ENCODE assay signal across 14 mouse cellular contexts in the genomic region with DNA sequence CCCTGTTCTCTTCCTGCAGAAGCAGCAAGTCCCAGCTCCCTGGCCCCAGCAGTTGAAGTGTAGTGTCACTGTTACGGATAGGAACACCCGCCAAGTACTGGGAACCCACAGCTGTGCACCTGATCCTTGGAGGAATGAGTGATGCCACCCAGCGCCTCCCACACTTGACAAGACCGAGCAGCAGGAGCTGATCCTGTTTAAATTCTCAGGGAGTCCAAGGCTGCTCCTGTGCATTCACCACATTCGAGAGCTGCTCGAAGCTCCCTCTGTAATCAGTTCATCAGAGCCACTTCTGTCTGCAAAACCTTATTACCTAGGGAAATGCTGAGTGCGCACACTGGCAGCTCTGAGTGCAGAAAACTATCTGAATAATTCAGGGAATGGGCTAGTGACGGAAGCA.
DNase-seq lines count a peak whose midpoint lies in the region; ATAC-seq lines count a peak whose summit lies in the region.
"Had no signal": no experiment of that assay in that cellular context is flagged by ENCODE, and none has a peak within 500 bp of the region (broad histone marks: within the 10 kb centered on the region; RNA-seq: fewer than 3 reads in every experiment).

No protein-coding gene starts in this region.

- H3K36me3 ChIP-seq in forebrain, embryonic 10.5 days (replicated peaks): no peaks in the 10 kb centered on the region
- H3K36me3 ChIP-seq in forebrain, embryonic 14.5 days (ENCODE audit: control insufficient read depth, insufficient read depth, low read length): no peaks in the 10 kb centered on the region
- H3K36me3 ChIP-seq in lung, embryonic 16.5 days (ENCODE audit: control insufficient read depth, insufficient read depth, low read length): no peaks in the 10 kb centered on the region
- H3K36me3 ChIP-seq in hindbrain, embryonic 13.5 days: no peaks in the 10 kb centered on the region
- H3K36me3 ChIP-seq in neural tube, embryonic 13.5 days: no peaks in the 10 kb centered on the region
- H3K36me3 ChIP-seq in embryonic facial prominence, embryonic 10.5 days (replicated peaks): no peaks in the 10 kb centered on the region
- H3K36me3 ChIP-seq: heart, embryonic 15.5 days had no signal

- no peaks in the 10 kb centered on the region for H3K9me3 ChIP-seq in forebrain, embryonic 10.5 days
- H3K9me3 ChIP-seq in forebrain, embryonic 14.5 days (replicated peaks; ENCODE audit: control insufficient read depth, low read length): no peaks in the 10 kb centered on the region
- no peaks in the 10 kb centered on the region for H3K9me3 ChIP-seq in lung, embryonic 16.5 days (ENCODE audit: control insufficient read depth, low read length)
- no peaks in the 10 kb centered on the region for H3K9me3 ChIP-seq in hindbrain, embryonic 13.5 days
- no peaks in the 10 kb centered on the region for H3K9me3 ChIP-seq in neural tube, embryonic 13.5 days
- H3K9me3 ChIP-seq in embryonic facial prominence, embryonic 10.5 days: no peaks in the 10 kb centered on the region
- H3K9me3 ChIP-seq: heart, embryonic 15.5 days had no signal

- H3K4me2 ChIP-seq in forebrain, embryonic 14.5 days (ENCODE audit: low read length): no peak overlapping the region
- H3K4me2 ChIP-seq in lung, embryonic 16.5 days (ENCODE audit: low read depth, low read length): no peak overlapping the region
- no peak overlapping the region for H3K4me2 ChIP-seq in hindbrain, embryonic 13.5 days
- H3K4me2 ChIP-seq in neural tube, embryonic 13.5 days: no peak overlapping the region
- H3K4me2 ChIP-seq: heart, embryonic 15.5 days had no signal

- peaks cover 67% of the 10 kb centered on the region for H3K4me1 ChIP-seq in forebrain, embryonic 10.5 days
- H3K4me1 ChIP-seq in forebrain, embryonic 14.5 days (ENCODE audit: control insufficient read depth, insufficient read depth, low read length): peaks cover 23% of the 10 kb centered on the region
- H3K4me1 ChIP-seq in lung, embryonic 16.5 days (replicated peaks; ENCODE audit: control insufficient read depth, insufficient read depth, low read length): peaks cover 15% of the 10 kb centered on the region
- H3K4me1 ChIP-seq in hindbrain, embryonic 13.5 days (replicated peaks): peaks cover 69% of the 10 kb centered on the region
- peaks cover 72% of the 10 kb centered on the region for H3K4me1 ChIP-seq in neural tube, embryonic 13.5 days (replicated peaks)
- H3K4me1 ChIP-seq in embryonic facial prominence, embryonic 10.5 days: peaks cover 56% of the 10 kb centered on the region

- ATAC-seq in forebrain, embryonic 14.5 days: no peak
- peak; percentile 55; the same call in 1 of the 2 replicates for ATAC-seq in lung, embryonic 16.5 days (ENCODE audit: low read depth)
- ATAC-seq in hindbrain, embryonic 13.5 days (ENCODE audit: low FRiP score): no peak
- ATAC-seq in neural tube, embryonic 13.5 days (ENCODE audit: low read depth): peak; percentile 17; the same call in 1 of the 2 replicates

- no peak overlapping the region for H3K4me3 ChIP-seq in forebrain, embryonic 10.5 days
- no peak overlapping the region for H3K4me3 ChIP-seq in forebrain, embryonic 14.5 days (ENCODE audit: low read depth, low read length)
- no peak overlapping the region for H3K4me3 ChIP-seq in lung, embryonic 16.5 days (ENCODE audit: low read length)
- H3K4me3 ChIP-seq in hindbrain, embryonic 13.5 days: no peak overlapping the region
- no peak overlapping the region for H3K4me3 ChIP-seq in neural tube, embryonic 13.5 days
- no peak overlapping the region for H3K4me3 ChIP-seq in embryonic facial prominence, embryonic 10.5 days
- H3K4me3 ChIP-seq: heart, embryonic 15.5 days; myocyte had no signal

- H3K9ac ChIP-seq in forebrain, embryonic 14.5 days (ENCODE audit: low read length): no peak overlapping the region
- H3K9ac ChIP-seq in lung, embryonic 16.5 days (ENCODE audit: low read length): no peak overlapping the region
- H3K9ac ChIP-seq in hindbrain, embryonic 13.5 days: no peak overlapping the region; the same call in 1 of the 2 replicates
- no peak overlapping the region for H3K9ac ChIP-seq in neural tube, embryonic 13.5 days
- H3K9ac ChIP-seq: heart, embryonic 15.5 days; liver, embryonic 14.5 days had no signal

- 89% methylated on average over 8 of the region's 8 CpGs for WGBS in forebrain, embryonic 10.5 days
- 80% methylated on average over 8 of the region's 8 CpGs for WGBS in forebrain, embryonic 14.5 days
- WGBS in lung, embryonic 16.5 days: 59% methylated on average over 8 of the region's 8 CpGs
- 59% methylated on average over 8 of the region's 8 CpGs for WGBS in hindbrain, embryonic 13.5 days
- WGBS in neural tube, embryonic 13.5 days: 43% methylated on average over 8 of the region's 8 CpGs
- WGBS in embryonic facial prominence, embryonic 10.5 days: 85% methylated on average over 8 of the region's 8 CpGs

- H3K27ac ChIP-seq in forebrain, embryonic 10.5 days: peak overlapping the region; percentile 56
- no peak overlapping the region for H3K27ac ChIP-seq in forebrain, embryonic 14.5 days (ENCODE audit: low read depth, low read length)
- no peak overlapping the region for H3K27ac ChIP-seq in lung, embryonic 16.5 days (ENCODE audit: low read length)
- H3K27ac ChIP-seq in hindbrain, embryonic 13.5 days: peak overlapping the region; percentile 74
- peak overlapping the region; percentile 76 for H3K27ac ChIP-seq in neural tube, embryonic 13.5 days (replicated peaks)
- no peak overlapping the region for H3K27ac ChIP-seq in embryonic facial prominence, embryonic 10.5 days (replicated peaks)
- H3K27ac ChIP-seq: heart, embryonic 15.5 days; liver, embryonic 14.5 days had no signal

- H3K27me3 ChIP-seq in forebrain, embryonic 10.5 days (ENCODE audit: poor library complexity, severe bottlenecking): no peaks in the 10 kb centered on the region; the same call in 1 of the 2 replicates
- no peaks in the 10 kb centered on the region for H3K27me3 ChIP-seq in forebrain, embryonic 14.5 days (replicated peaks; ENCODE audit: control insufficient read depth, insufficient read depth, low read length)
- no peaks in the 10 kb centered on the region for H3K27me3 ChIP-seq in lung, embryonic 16.5 days (ENCODE audit: control insufficient read depth, insufficient read depth, low read depth, low read length)
- H3K27me3 ChIP-seq in hindbrain, embryonic 13.5 days: no peaks in the 10 kb centered on the region
- no peaks in the 10 kb centered on the region for H3K27me3 ChIP-seq in neural tube, embryonic 13.5 days
- no peaks in the 10 kb centered on the region for H3K27me3 ChIP-seq in embryonic facial prominence, embryonic 10.5 days (replicated peaks; ENCODE audit: low read depth, poor library complexity, severe bottlenecking)
- H3K27me3 ChIP-seq: heart, embryonic 15.5 days had no signal

- DNase-seq in forebrain, embryonic 10.5 days (ENCODE audit: extremely low spot score, low spot score): peak; percentile 11
- DNase-seq in forebrain, embryonic 14.5 days (ENCODE audit: low spot score): no peak
- no peak for DNase-seq in lung, postnatal 10 days
- DNase-seq in embryonic facial prominence, embryonic 10.5 days (ENCODE audit: low spot score): no peak
- no peak for DNase-seq in cerebellum, adult 9-11 months
- DNase-seq: gastrocnemius, postnatal 25 days; kidney, adult 9 months; thymus, postnatal 4 days had no signal

Comparison
In these comparisons a context has a peak if more than half of its experiments do, and no peak if none do; other contexts are left out.
1. H3K27ac ChIP-seq: peak in forebrain, embryonic 10.5 days (single experiment), hindbrain, embryonic 13.5 days (single experiment) and neural tube, embryonic 13.5 days (single experiment); none in forebrain, embryonic 14.5 days (single experiment), lung, embryonic 16.5 days (single experiment) and embryonic facial prominence, embryonic 10.5 days (single experiment).
2. ATAC-seq: peak in lung, embryonic 16.5 days (single experiment) and neural tube, embryonic 13.5 days (single experiment); none in forebrain, embryonic 14.5 days (single experiment) and hindbrain, embryonic 13.5 days (single experiment).